Mouse (Mus musculus) kidney, adult 2 months (tissue): ENCODE results near the gene Hnrnpa2b1.

Source experiments
- CTCF ChIP-seq: fragments of 200-500 bp; conservative IDR thresholded peaks from 2 replicates; pipeline ENCODE4 v1.5.1; 2011; ENCODE audit warnings: low read depth, mild to moderate bottlenecking, control low read depth, low read length, moderate library complexity, mixed read lengths; ENCODE audit not compliant: insufficient read depth, insufficient read length
- POLR2A ChIP-seq: fragments of 200-500 bp; IDR thresholded peaks from one replicate; pipeline ENCODE4 v1.6.1; 2011; ENCODE audit warnings: low read depth, low read length, control low read depth

DNA sequence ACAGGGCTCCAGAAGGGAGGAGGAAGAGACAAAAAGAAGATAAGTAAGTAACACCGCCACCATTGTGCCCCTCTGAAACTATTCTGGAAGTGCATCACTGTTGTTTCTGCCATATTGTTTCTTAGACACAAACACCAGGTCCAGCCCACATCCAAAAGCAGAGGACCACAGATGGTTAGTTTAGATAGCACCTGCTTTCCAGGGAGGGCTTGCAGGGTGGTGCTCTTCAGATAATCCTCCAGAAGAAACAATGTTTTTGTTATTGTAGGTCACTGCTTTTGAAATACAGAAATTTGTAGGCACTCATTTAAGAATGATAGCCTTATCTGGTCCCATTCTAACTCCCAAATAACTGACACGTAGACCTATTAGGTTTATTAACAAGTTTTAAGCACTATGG, 45.2 kb downstream of the Hnrnpa2b1 start:
- TF ChIP-seq CTCF, result no peak
- no peak for TF ChIP-seq POLR2A
